Mouse (Mus musculus): ENCODE results near the gene Ndufaf2. TPM values are rescaled to one million over a fixed set of nuclear protein-coding genes. Genes with fewer than 3 reads are reported as not detected.

The Ndufaf2 gene
- total and polyA plus RNA-seq, 2 experiments from 2014 or later = 14.8 to 72.0 TPM

GRCm38 (mm10) chr13:107962741-107963140 is 195.7 kb downstream of the Ndufaf2 start:
- H3K27ac ChIP-seq (ENCODE audit: low read depth, low read length) = no peak overlapping the region
- no peak overlapping the region for H3K4me2 ChIP-seq (ENCODE audit: low read depth, low read length, poor library complexity, severe bottlenecking)
- ATAC-seq (ENCODE audit: low FRiP score) (no peak), DNase-seq (ENCODE audit: low spot score) (no peak)
- no peaks in the 10 kb centered on the region for H3K36me3 ChIP-seq (ENCODE audit: insufficient read depth, low read length)
- 69% methylated on average over 4 of the region's 4 CpGs for WGBS
- no peaks in the 10 kb centered on the region for H3K4me1 ChIP-seq (ENCODE audit: insufficient read depth, low read length)
- H3K27me3 ChIP-seq (ENCODE audit: insufficient read depth, low read length) = no peaks in the 10 kb centered on the region
- TF ChIP-seq CTCF (IDR thresholded peaks at IDR 0.05) = no peak
- no peak overlapping the region for H3K9ac ChIP-seq (replicated peaks; ENCODE audit: low read length, poor library complexity, severe bottlenecking)
- no peaks in the 10 kb centered on the region for H3K9me3 ChIP-seq (ENCODE audit: low read length)
- no peak overlapping the region for H3K4me3 ChIP-seq (ENCODE audit: low read depth, low read length)

GRCm38 (mm10) chr13:107961972-107962371 is 196.5 kb downstream of the Ndufaf2 start:
- H3K4me1 ChIP-seq (ENCODE audit: insufficient read depth, low read length) = no peaks in the 10 kb centered on the region
- WGBS = 50% methylated on average over 4 of the region's 4 CpGs
- H3K36me3 ChIP-seq (ENCODE audit: insufficient read depth, low read length) = no peaks in the 10 kb centered on the region
- H3K9me3 ChIP-seq (ENCODE audit: low read length) = no peaks in the 10 kb centered on the region
- no peak overlapping the region for H3K27ac ChIP-seq (ENCODE audit: low read depth, low read length)
- ATAC-seq (ENCODE audit: low FRiP score) (no peak), DNase-seq (ENCODE audit: low spot score) (no peak)
- H3K9ac ChIP-seq (replicated peaks; ENCODE audit: low read length, poor library complexity, severe bottlenecking) = no peak overlapping the region
- H3K4me3 ChIP-seq (ENCODE audit: low read depth, low read length) = no peak overlapping the region
- no peaks in the 10 kb centered on the region for H3K27me3 ChIP-seq (ENCODE audit: insufficient read depth, low read length)
- no peak overlapping the region for H3K4me2 ChIP-seq (ENCODE audit: low read depth, low read length, poor library complexity, severe bottlenecking)
- TF ChIP-seq CTCF (IDR thresholded peaks at IDR 0.05) = no peak

GRCm38 (mm10) chr13:107961501-107961900 is 196.9 kb downstream of the Ndufaf2 start:
- ATAC-seq (ENCODE audit: low FRiP score) (no peak), DNase-seq (ENCODE audit: low spot score) (no peak)
- no peak for TF ChIP-seq CTCF (IDR thresholded peaks at IDR 0.05)
- Histone ChIP-seq H3K4me3 (ENCODE audit: low read depth, low read length) (no peak overlapping the region), H3K4me1 (ENCODE audit: insufficient read depth, low read length) (no peaks in the 10 kb centered on the region), H3K27ac (ENCODE audit: low read depth, low read length) (no peak overlapping the region), H3K4me2 (ENCODE audit: low read depth, low read length, poor library complexity, severe bottlenecking) (no peak overlapping the region), H3K9ac (replicated peaks; ENCODE audit: low read length, poor library complexity, severe bottlenecking) (no peak overlapping the region), H3K9me3 (ENCODE audit: low read length) (no peaks in the 10 kb centered on the region), H3K27me3 (ENCODE audit: insufficient read depth, low read length) (no peaks in the 10 kb centered on the region), H3K36me3 (ENCODE audit: insufficient read depth, low read length) (no peaks in the 10 kb centered on the region)
- WGBS = 77% methylated on average over 4 of the region's 4 CpGs

GRCm38 (mm10) chr13:107960549-107960948 is 197.9 kb downstream of the Ndufaf2 start:
- 90% methylated on average over 5 of the region's 5 CpGs for WGBS
- no peak overlapping the region for H3K4me3 ChIP-seq (ENCODE audit: low read depth, low read length)
- no peak overlapping the region for H3K9ac ChIP-seq (replicated peaks; ENCODE audit: low read length, poor library complexity, severe bottlenecking)
- no peak overlapping the region for H3K27ac ChIP-seq (ENCODE audit: low read depth, low read length)
- no peaks in the 10 kb centered on the region for H3K4me1 ChIP-seq (ENCODE audit: insufficient read depth, low read length)
- no peaks in the 10 kb centered on the region for H3K27me3 ChIP-seq (ENCODE audit: insufficient read depth, low read length)
- no peaks in the 10 kb centered on the region for H3K9me3 ChIP-seq (ENCODE audit: low read length)
- H3K4me2 ChIP-seq (ENCODE audit: low read depth, low read length, poor library complexity, severe bottlenecking) = no peak overlapping the region
- no peaks in the 10 kb centered on the region for H3K36me3 ChIP-seq (ENCODE audit: insufficient read depth, low read length)
- TF ChIP-seq CTCF (IDR thresholded peaks at IDR 0.05) = no peak
- no peak for ATAC-seq (ENCODE audit: low FRiP score)
- no peak for DNase-seq (ENCODE audit: low spot score)

GRCm38 (mm10) chr13:107959891-107960290 is 198.5 kb downstream of the Ndufaf2 start:
- Histone ChIP-seq H3K4me1 (ENCODE audit: insufficient read depth, low read length) (no peaks in the 10 kb centered on the region), H3K36me3 (ENCODE audit: insufficient read depth, low read length) (no peaks in the 10 kb centered on the region), H3K4me3 (ENCODE audit: low read depth, low read length) (no peak overlapping the region), H3K4me2 (ENCODE audit: low read depth, low read length, poor library complexity, severe bottlenecking) (no peak overlapping the region), H3K9me3 (ENCODE audit: low read length) (no peaks in the 10 kb centered on the region), H3K27me3 (ENCODE audit: insufficient read depth, low read length) (no peaks in the 10 kb centered on the region), H3K27ac (ENCODE audit: low read depth, low read length) (no peak overlapping the region), H3K9ac (replicated peaks; ENCODE audit: low read length, poor library complexity, severe bottlenecking) (no peak overlapping the region)
- WGBS = 80% methylated on average over 4 of the region's 4 CpGs
- no peak for TF ChIP-seq CTCF (IDR thresholded peaks at IDR 0.05)
- no peak for ATAC-seq (ENCODE audit: low FRiP score)
- DNase-seq (ENCODE audit: low spot score) = no peak

- no peak for TF ChIP-seq CTCF (IDR thresholded peaks at IDR 0.05)
- Histone ChIP-seq H3K4me2 (ENCODE audit: low read depth, low read length, poor library complexity, severe bottlenecking) (no peak overlapping the region), H3K4me1 (ENCODE audit: insufficient read depth, low read length) (0 out of 2 replicates have a peak, but pooled peaks cover 3% of the 10 kb centered on the region), H3K27me3 (ENCODE audit: insufficient read depth, low read length) (no peaks in the 10 kb centered on the region), H3K36me3 (ENCODE audit: insufficient read depth, low read length) (no peaks in the 10 kb centered on the region), H3K4me3 (ENCODE audit: low read depth, low read length) (no peak overlapping the region), H3K9me3 (ENCODE audit: low read length) (no peaks in the 10 kb centered on the region), H3K27ac (ENCODE audit: low read depth, low read length) (no peak overlapping the region), H3K9ac (replicated peaks; ENCODE audit: low read length, poor library complexity, severe bottlenecking) (no peak overlapping the region)
- ATAC-seq (ENCODE audit: low FRiP score) (no peak), DNase-seq (ENCODE audit: low spot score) (no peak)
- 24% methylated on average over 3 of the region's 3 CpGs for WGBS
Measured at GRCm38 (mm10) chr13:107956246-107956645, 202.2 kb downstream of the Ndufaf2 start.

Data from midbrain, postnatal 0 days (tissue).